Mouse (Mus musculus): ENCODE data around the gene Msn.

DNA sequence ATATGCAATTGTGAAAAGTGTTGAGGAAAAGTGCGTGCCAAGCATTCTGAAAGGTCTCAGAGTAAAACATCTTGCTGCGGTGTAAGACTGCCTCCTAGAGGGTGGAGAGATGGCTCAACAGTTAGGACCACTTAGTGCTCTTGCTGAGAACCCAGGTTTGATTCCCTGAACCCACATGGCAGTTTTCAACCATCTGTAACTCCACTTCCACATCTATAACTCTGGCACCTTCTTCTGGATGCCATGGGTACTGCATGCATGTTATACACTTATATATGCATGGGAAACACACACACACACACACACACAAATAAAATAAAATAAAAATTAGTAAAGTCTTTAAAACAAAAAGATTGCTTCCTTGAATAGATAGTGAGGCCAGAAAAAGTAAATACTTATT is 66.7 kb downstream of the Msn start:
- TF ChIP-seq TAL1 (IDR thresholded peaks at IDR 0.05; ENCODE audit: low read length) (no peak), GATA1 (IDR thresholded peaks at IDR 0.05; ENCODE audit: low read length) (no peak)

All from erythroblast, embryonic 14.5 days (primary cell).